Mouse (Mus musculus) CH12.LX (cell line): ENCODE results near the gene Scgb2b18. TPM values are rescaled to one million over a fixed set of nuclear protein-coding genes. Genes with fewer than 3 reads are reported as not detected.
"Not testable (repeated sequence)": the region's sequence is repeated elsewhere in the genome, so short reads cannot be mapped to it uniquely, and the experiment has no call there.

Experiments used
- DNase-seq: peaks from one replicate; pipeline ENCODE4 v3.0.0-alpha.2; 2013; ENCODE audit errors: extremely low read depth
- H3K27ac ChIP-seq: 2 replicates; pipeline ENCODE4 v1.5.1; 2012; ENCODE audit warnings: low read depth, mild to moderate bottlenecking, control low read depth, moderate library complexity; ENCODE audit not compliant: insufficient read depth
- H3K27me3 ChIP-seq: replicated peaks from 2 replicates; pipeline ENCODE3; 2012; ENCODE audit warnings: inconsistent platforms
- H3K36me3 ChIP-seq, 2 experiments: replicated peaks in 1 of 2; 2 replicates each; pipeline versions ENCODE3 to v1.6.1; 2012; ENCODE audit warnings: inconsistent platforms in 1 of 2, low read length in 1 of 2, mild to moderate bottlenecking in 1 of 2, mixed read lengths in 1 of 2, moderate library complexity in 1 of 2; ENCODE audit not compliant: control insufficient read depth in 1 of 2, insufficient read depth in 1 of 2
- H3K4me1 ChIP-seq, 2 experiments: 2 replicates each; pipeline ENCODE4 v1.6.1; 2012; ENCODE audit warnings: inconsistent platforms in 1 of 2, moderate library complexity in 1 of 2; ENCODE audit not compliant: insufficient read depth in 2 of 2, control insufficient read depth in 1 of 2
- H3K4me2 ChIP-seq: 2 replicates; pipeline ENCODE4 v1.6.1; 2012; ENCODE audit warnings: low read depth, mild to moderate bottlenecking, control low read depth; ENCODE audit not compliant: poor library complexity, insufficient read depth, severe bottlenecking
- H3K4me3 ChIP-seq, 3 experiments: fragments of 150-350 bp in 1 of 3; sonication (generic) in 1 of 3; replicated peaks in 1 of 3; 2 replicates each; pipeline versions ENCODE3 to v1.5.1; 2011 to 2012; ENCODE audit warnings: low read depth in 2 of 3, low read length in 2 of 3, mild to moderate bottlenecking in 2 of 3, moderate library complexity in 2 of 3, control low read depth in 1 of 3, improper control_type of control experiment in 1 of 3, inconsistent platforms in 1 of 3, mixed read lengths in 1 of 3; ENCODE audit not compliant: poor library complexity in 1 of 3
- H3K79me2 ChIP-seq: replicated peaks from 2 replicates; pipeline ENCODE4 v1.6.1; 2012; ENCODE audit warnings: mild to moderate bottlenecking, moderate library complexity; ENCODE audit not compliant: control insufficient read depth, poor library complexity, insufficient read depth, severe bottlenecking; ENCODE audit errors: extremely low read depth
- H3K9ac ChIP-seq: 2 replicates; pipeline ENCODE4 v1.6.1; 2012; ENCODE audit warnings: low read depth, mild to moderate bottlenecking, control low read depth, moderate library complexity; ENCODE audit not compliant: insufficient read depth
- H3K9me3 ChIP-seq: replicated peaks from 2 replicates; pipeline ENCODE3; 2012; ENCODE audit warnings: low read length, inconsistent platforms, mixed read lengths
- dilution Hi-C: fragments of 300-500 bp; cut with MboI; formaldehyde crosslinking; loops from 2 replicates; pipeline ENCODE4 v1.14.3; 2020; ENCODE audit warnings: low sequenced_read_pairs; ENCODE audit not compliant: extremely low pct_unique_long_range_greater_than_20kb, extremely low pct_ligation_motif_present
- in situ Hi-C: fragments of 300-500 bp; cut with MboI; formaldehyde crosslinking; loops from 3 replicates; pipeline ENCODE4 v1.14.3; 2019; ENCODE audit warnings: low sequenced_read_pairs, low pct_ligation_motif_present, low pct_unique_long_range_greater_than_20kb, mixed read lengths
- polyA plus RNA-seq: library from polyadenylated mRNA; unstranded; fragments of >175 nt; gene quantifications from 2 replicates; pipeline ENCODE4 v1.2.1, GENCODE M21; 2012; ENCODE audit warnings: low read depth; ENCODE audit not compliant: insufficient read length
- total RNA-seq, 2 experiments: library from RNA; depleted of rRNA; stranded (reverse); fragments of 300-350 nt in 1 of 2; fragments of >200 nt in 1 of 2; gene quantifications; 2 replicates each; pipeline ENCODE4 v1.2.3; 2012 to 2014

Gene Scgb2b18
- total RNA-seq (2012; rRNA removed) = not detected in 2 replicates
- total RNA-seq (2014; rRNA removed) = not detected in 2 replicates
- polyA plus RNA-seq = not detected in 2 replicates

DNA sequence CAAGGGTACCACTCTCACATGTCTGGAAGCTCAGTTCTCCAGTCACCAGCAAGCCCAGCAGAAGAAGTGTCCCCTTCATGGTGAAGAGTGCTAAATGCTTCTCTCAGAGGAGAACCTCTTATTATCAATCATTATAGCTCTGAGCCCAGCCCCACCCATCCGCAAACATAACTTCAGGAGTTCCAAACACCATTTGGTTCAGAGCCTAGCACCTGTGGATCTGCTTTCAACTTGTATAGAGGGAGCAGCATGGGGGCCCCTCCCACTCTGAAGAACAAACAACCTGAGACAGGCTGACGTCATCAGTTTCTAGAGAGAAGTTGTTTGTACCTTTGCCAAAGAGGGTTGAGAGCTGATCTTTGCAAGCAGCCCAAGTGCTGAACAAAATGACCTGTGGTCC is at the start of gene Scgb2b18:
Gene Scgb2b18, minus strand, starts transcription at position 101 of the 400 bp plus-strand sequence.
- H3K27ac ChIP-seq, DNase-seq, in situ Hi-C loops, H3K9me3 ChIP-seq, H3K4me1 ChIP-seq, dilution Hi-C loops, H3K27me3 ChIP-seq, H3K4me3 ChIP-seq, H3K9ac ChIP-seq, H3K79me2 ChIP-seq, H3K36me3 ChIP-seq, H3K4me2 ChIP-seq: not testable (repeated sequence)

DNA sequence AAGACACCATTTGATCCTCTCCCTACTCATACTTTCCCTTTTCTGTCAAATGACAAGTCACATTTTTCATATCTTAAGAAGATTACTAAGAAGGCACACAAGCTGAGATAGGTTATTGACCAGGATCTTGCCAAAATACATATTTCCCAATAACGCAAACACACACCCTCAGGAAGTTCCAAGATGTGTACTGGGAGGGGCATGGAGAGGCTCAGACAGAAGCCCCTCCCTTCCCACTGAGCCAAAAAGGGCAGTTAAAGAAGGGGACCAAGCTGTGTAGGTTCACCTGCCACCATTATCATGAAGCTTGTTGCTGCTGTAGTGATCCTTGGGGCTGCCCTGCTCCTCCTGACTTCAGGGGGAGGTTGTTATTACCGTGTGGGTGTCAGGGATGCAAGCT is 11.6 kb upstream of the Scgb2b18 start, which contains the start of gene Scgb1b18:
Gene Scgb1b18, plus strand, starts transcription at position 301 of the 400 bp plus-strand sequence.
- DNase-seq, H3K27ac ChIP-seq, dilution Hi-C loops, H3K4me3 ChIP-seq, H3K27me3 ChIP-seq, H3K4me2 ChIP-seq, in situ Hi-C loops, H3K4me1 ChIP-seq, H3K79me2 ChIP-seq, H3K9me3 ChIP-seq, H3K9ac ChIP-seq, H3K36me3 ChIP-seq: not testable (repeated sequence)

Other genes starting within 250 kb of the Scgb2b18 start
- gene Scgb2b17, start 117.3 kb downstream of the Scgb2b18 start, total RNA-seq (2012; rRNA removed) = not detected in 2 replicates
- gene Scgb2b17, start 117.3 kb downstream of the Scgb2b18 start, total RNA-seq (2014; rRNA removed) = not detected in 2 replicates
- not detected in 2 replicates for gene Scgb2b17, start 117.3 kb downstream of the Scgb2b18 start, polyA plus RNA-seq
- not detected in 2 replicates for gene Scgb1b17, start 110.4 kb downstream of the Scgb2b18 start, total RNA-seq (2012; rRNA removed)
- not detected in 2 replicates for gene Scgb1b17, start 110.4 kb downstream of the Scgb2b18 start, total RNA-seq (2014; rRNA removed)
- gene Scgb1b17, start 110.4 kb downstream of the Scgb2b18 start, polyA plus RNA-seq = not detected in 2 replicates
- not detected in 2 replicates for gene Scgb1b18, start 11.7 kb upstream of the Scgb2b18 start, total RNA-seq (2012; rRNA removed)
- gene Scgb1b18, start 11.7 kb upstream of the Scgb2b18 start, total RNA-seq (2014; rRNA removed) = not detected in 2 replicates
- gene Scgb1b18, start 11.7 kb upstream of the Scgb2b18 start, polyA plus RNA-seq = not detected in 2 replicates
- not detected in 2 replicates for gene Scgb2b19, start 106.5 kb upstream of the Scgb2b18 start, total RNA-seq (2012; rRNA removed)
- gene Scgb2b19, start 106.5 kb upstream of the Scgb2b18 start, total RNA-seq (2014; rRNA removed) = not detected in 2 replicates
- gene Scgb2b19, start 106.5 kb upstream of the Scgb2b18 start, polyA plus RNA-seq = not detected in 2 replicates
- not detected in 2 replicates for gene Scgb1b19, start 113.4 kb upstream of the Scgb2b18 start, total RNA-seq (2012; rRNA removed)
- gene Scgb1b19, start 113.4 kb upstream of the Scgb2b18 start, total RNA-seq (2014; rRNA removed) = not detected in 2 replicates
- not detected in 2 replicates for gene Scgb1b19, start 113.4 kb upstream of the Scgb2b18 start, polyA plus RNA-seq
- not detected in 2 replicates for gene Scgb2b20, start 192.5 kb upstream of the Scgb2b18 start, total RNA-seq (2012; rRNA removed)
- gene Scgb2b20, start 192.5 kb upstream of the Scgb2b18 start, total RNA-seq (2014; rRNA removed) = not detected in 2 replicates
- not detected in 2 replicates for gene Scgb2b20, start 192.5 kb upstream of the Scgb2b18 start, polyA plus RNA-seq
- not detected in 2 replicates for gene Scgb1b20, start 199.4 kb upstream of the Scgb2b18 start, total RNA-seq (2012; rRNA removed)
- gene Scgb1b20, start 199.4 kb upstream of the Scgb2b18 start, total RNA-seq (2014; rRNA removed) = not detected in 2 replicates
- gene Scgb1b20, start 199.4 kb upstream of the Scgb2b18 start, polyA plus RNA-seq = not detected in 2 replicates